8 mouse cellular contexts compared by ENCODE assay signal in the genomic region with DNA sequence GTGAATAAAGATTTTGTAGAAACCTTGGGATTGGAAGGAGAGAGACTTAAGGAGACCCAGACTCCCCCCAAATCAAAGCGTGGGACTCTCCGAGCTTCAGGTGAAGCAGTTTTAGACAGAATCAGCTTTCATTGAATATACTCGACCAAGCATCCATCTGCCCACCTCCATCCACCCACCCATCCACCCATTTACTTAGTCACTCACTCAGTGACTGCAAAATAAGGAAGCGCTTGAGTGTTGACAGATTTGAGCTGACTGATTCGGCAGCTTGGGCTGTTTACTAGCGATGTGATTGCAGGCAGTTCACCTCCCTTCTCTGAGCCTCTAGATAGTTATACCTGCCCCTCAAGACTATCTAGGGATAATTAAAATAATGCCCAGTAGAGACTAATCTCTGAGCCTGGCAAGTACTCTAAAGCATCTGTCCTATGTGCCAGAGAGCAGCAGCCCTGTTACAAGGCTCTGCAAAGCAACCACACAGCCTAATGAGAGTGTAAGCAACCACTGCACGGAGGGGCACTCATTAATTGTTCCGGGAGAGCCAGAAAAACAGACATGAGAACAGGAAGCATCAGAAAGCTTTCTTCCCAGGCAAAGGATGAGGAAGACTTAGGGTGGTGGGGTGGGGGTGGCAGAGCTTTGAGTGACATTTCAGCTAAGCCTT.
DNase-seq lines count a peak whose midpoint lies in the region; ATAC-seq lines count a peak whose summit lies in the region.

No protein-coding gene starts in this region.

- peaks cover 16% of the 10 kb centered on the region for H3K4me1 ChIP-seq in lung, embryonic 15.5 days
- H3K4me1 ChIP-seq in forebrain, embryonic 12.5 days: peaks cover 18% of the 10 kb centered on the region
- peaks cover 13% of the 10 kb centered on the region for H3K4me1 ChIP-seq in limb, embryonic 11.5 days (ENCODE audit: control insufficient read depth, insufficient read depth, low read length)

- WGBS in lung, embryonic 15.5 days: 5% methylated on average over 8 of the region's 8 CpGs
- WGBS in forebrain, embryonic 12.5 days: 6% methylated on average over 8 of the region's 8 CpGs
- WGBS in limb, embryonic 11.5 days: 2% methylated on average over 8 of the region's 8 CpGs

- H3K4me2 ChIP-seq in lung, embryonic 15.5 days: peak overlapping the region; percentile 53
- H3K4me2 ChIP-seq in forebrain, embryonic 12.5 days: peak overlapping the region; percentile 54
- H3K4me2 ChIP-seq in limb, embryonic 11.5 days (ENCODE audit: low read depth, severe bottlenecking): peak overlapping the region; percentile 48

- peaks cover 11% of the 10 kb centered on the region; the same call in 1 of the 2 replicates for H3K27me3 ChIP-seq in lung, embryonic 15.5 days
- peaks cover 67% of the 10 kb centered on the region for H3K27me3 ChIP-seq in forebrain, embryonic 12.5 days
- peaks cover 12% of the 10 kb centered on the region; the same call in 1 of the 2 replicates for H3K27me3 ChIP-seq in limb, embryonic 11.5 days (ENCODE audit: control insufficient read depth, insufficient read depth, low read length)

- no peak for ATAC-seq in lung, embryonic 15.5 days (ENCODE audit: borderline replicate concordance, extremely low read depth, low FRiP score, low TSS enrichment)
- peak; percentile 54; the same call in 1 of the 2 replicates for ATAC-seq in forebrain, embryonic 12.5 days (ENCODE audit: low FRiP score)
- no peak for ATAC-seq in limb, embryonic 11.5 days (ENCODE audit: insufficient number of reproducible peaks, low FRiP score, low TSS enrichment, low read depth)
- ATAC-seq in activated CD4-positive, CD25-positive, alpha-beta regulatory T cell, adult 4 months: no peak

- DNase-seq in lung, postnatal 25 days (ENCODE audit: low spot score): no peak
- no peak for DNase-seq in limb, embryonic 11.5 days (ENCODE audit: low spot score)
- peak; percentile 39 for DNase-seq in retina, embryonic 14.5 days (ENCODE audit: low spot score)
- DNase-seq in cerebellum, postnatal 4 days (ENCODE audit: low spot score in 2 of 2): no peak
- DNase-seq in lung, postnatal 14 days: no peak

- H3K4me3 ChIP-seq in lung, embryonic 15.5 days: peak overlapping the region; percentile 13
- peak overlapping the region; percentile 26 for H3K4me3 ChIP-seq in forebrain, embryonic 12.5 days (replicated peaks)
- peak overlapping the region; percentile 16; the same call in 1 of the 2 replicates for H3K4me3 ChIP-seq in limb, embryonic 11.5 days (ENCODE audit: low read depth, low read length)

- H3K36me3 ChIP-seq in lung, embryonic 15.5 days: no peaks in the 10 kb centered on the region
- no peaks in the 10 kb centered on the region for H3K36me3 ChIP-seq in forebrain, embryonic 12.5 days (replicated peaks)
- H3K36me3 ChIP-seq in limb, embryonic 11.5 days (ENCODE audit: control insufficient read depth, insufficient read depth, low read length): no peaks in the 10 kb centered on the region

- H3K27ac ChIP-seq in lung, embryonic 15.5 days: no peak overlapping the region
- H3K27ac ChIP-seq in forebrain, embryonic 12.5 days: 0 out of 2 replicates have a peak overlapping the region, but pooled peaks have one; percentile 25
- H3K27ac ChIP-seq in limb, embryonic 11.5 days (replicated peaks; ENCODE audit: low read depth, low read length): no peak overlapping the region

- H3K9me3 ChIP-seq in lung, embryonic 15.5 days: no peaks in the 10 kb centered on the region
- H3K9me3 ChIP-seq in forebrain, embryonic 12.5 days: no peaks in the 10 kb centered on the region
- H3K9me3 ChIP-seq in limb, embryonic 11.5 days (ENCODE audit: control insufficient read depth, low read length): no peaks in the 10 kb centered on the region

- H3K9ac ChIP-seq in lung, embryonic 15.5 days: no peak overlapping the region
- peak overlapping the region; percentile 13; the same call in 1 of the 2 replicates for H3K9ac ChIP-seq in forebrain, embryonic 12.5 days
- no peak overlapping the region for H3K9ac ChIP-seq in limb, embryonic 11.5 days (ENCODE audit: low read length)
